Mouse (Mus musculus) adrenal gland (tissue): ENCODE results near the gene Zbtb8a.

Experiments used
- intact Hi-C: fragments of 180-260 bp; cut with DNase I; formaldehyde crosslinking; loops from one replicate; pipeline ENCODE4 v1.15.1; 2025

Gene Zbtb8a

DNA sequence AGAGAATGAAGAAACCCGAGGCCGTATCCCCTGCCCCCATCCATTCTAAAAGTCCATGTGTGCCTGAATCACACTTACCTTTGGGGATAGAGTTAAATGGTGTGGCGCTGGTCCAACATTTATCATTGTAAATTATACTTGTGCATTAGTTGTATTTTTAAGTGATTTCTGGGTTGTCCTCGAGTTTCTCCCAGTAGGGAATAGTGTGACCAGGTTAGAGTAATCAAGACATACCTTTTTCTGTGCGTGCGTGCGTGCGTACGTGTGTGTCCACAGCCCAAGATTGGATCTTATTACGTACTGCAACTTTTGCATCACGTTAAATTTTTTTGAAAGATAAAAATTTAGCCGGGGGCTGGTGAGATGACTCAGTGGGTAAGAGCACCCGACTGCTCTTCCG is 41.6 kb downstream of the Zbtb8a start:
- intact Hi-C loops: loop anchor here (5.0 kb wide), 1 partner anchor 41 kb away; the partner anchor contains the start of gene Zbtb8a

DNA sequence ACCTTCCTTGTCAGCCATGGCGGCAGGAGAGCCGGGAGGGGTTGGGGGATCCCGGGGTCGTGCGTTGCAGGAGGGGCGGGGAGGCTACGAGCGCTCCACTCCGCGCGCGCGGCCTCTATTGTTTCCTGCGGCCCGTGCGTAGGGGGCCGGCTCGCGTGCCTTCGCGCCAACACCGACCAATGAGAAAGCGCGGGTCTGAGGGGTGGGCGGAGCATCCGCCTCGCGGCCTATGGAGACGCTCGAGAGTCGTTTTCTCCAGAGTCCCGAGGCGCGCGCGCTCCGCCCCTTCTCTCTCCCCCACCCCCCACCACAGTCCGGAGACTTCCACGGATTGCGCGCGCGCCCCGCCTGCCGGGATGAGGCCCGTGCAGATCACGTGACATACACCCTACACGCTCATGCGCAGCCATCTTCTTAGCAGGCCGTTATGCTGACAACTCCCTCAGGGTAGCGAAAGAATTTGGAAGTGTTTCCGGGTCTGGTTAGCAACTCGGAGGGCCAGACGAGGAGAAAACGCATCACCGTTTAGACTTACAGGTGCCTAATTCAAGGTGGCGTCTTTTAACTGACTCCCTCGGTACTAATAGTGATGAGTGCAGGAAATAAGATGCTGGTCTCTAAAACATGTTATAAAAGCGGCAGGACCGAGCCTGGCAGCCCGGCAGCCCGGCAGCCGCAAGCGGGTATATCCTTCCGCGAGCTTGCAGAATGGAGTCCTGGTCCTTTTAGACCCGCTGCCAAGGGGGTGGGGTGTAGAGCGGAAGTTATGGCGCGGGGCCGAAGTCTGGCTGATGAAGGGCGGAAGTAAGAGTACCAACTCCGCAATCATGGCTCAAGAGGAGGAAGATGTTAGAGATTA is 42.5 kb downstream of the Zbtb8a start, which contains the start of the genes Rbbp4 and Zbtb8os:
Gene Rbbp4, minus strand, starts transcription at position 155 of the 859 bp plus-strand sequence.
Gene Zbtb8os, plus strand, starts transcription at position 480 of the 859 bp plus-strand sequence.
- intact Hi-C loops: loop anchor here (5.0 kb wide), 1 partner anchor 42 kb away; the partner anchor contains the start of gene Zbtb8a

DNA sequence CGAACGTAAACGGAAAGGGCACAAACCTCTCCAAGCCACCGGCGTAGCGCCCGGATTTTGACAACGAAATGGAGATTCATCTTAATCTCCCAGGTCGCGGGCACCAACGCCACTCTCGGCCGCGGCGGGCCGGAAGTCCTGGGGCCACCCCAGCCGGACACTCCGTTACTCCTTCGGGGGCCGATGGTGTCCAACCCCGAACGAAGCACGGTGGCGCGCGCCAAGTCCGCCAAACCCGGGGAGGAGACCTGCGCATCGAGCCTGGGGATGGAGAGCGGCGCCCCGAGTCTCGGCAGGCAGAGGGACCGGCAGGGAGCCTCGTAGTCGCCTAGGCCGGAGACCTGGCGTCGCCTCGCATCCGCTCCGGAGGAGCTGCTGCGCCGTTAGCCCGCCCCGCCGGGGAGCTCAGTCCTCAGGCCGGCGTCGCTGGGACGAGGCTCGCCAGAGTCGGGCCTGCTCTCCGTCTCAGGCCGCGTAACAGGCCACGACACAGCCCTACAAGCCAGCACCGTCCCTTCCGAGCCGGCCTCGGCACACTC is 43.2 kb downstream of the Zbtb8a start:
- intact Hi-C loops: loop anchor here (5.0 kb wide), 1 partner anchor 43 kb away; the partner anchor contains the start of gene Zbtb8a

DNA sequence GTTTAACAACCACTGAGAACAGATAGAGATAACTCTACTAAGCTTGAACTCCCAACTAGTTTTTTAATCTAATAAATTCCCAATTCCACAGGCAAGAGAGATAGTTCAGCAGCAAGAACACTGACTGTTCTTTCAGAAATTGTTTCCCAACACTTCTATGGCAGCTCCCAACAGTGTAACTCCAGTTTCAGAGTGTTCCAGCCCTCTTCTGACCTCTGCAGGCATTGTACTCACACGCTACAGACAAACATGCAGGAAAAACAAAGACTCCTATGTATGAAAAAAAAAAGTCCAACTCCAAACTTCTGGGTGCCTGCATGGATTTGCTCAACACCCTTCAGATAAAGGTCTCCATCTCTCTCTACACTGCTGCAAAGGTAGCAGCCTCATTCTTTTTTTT is 45.1 kb downstream of the Zbtb8a start:
- intact Hi-C loops: no loop called here

DNA sequence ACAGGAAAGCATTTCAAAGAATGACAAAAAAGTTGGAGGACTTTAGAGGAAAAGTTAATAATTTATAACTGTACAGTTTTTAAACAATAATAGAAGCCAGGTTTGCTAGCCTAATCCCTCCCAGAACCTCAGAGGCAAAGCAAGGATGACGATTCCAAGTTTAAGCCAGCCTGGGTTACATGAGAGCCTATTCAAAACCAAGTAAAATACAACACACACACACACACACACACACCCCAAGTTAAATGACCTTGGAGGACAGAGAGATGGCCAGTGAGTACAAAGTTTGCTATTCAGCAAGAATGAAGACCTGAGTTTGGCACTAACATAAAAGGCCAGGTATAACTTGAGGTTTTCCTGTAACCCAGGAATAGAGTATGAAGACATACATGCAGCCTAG is 51.7 kb downstream of the Zbtb8a start:
- intact Hi-C loops: no loop called here

DNA sequence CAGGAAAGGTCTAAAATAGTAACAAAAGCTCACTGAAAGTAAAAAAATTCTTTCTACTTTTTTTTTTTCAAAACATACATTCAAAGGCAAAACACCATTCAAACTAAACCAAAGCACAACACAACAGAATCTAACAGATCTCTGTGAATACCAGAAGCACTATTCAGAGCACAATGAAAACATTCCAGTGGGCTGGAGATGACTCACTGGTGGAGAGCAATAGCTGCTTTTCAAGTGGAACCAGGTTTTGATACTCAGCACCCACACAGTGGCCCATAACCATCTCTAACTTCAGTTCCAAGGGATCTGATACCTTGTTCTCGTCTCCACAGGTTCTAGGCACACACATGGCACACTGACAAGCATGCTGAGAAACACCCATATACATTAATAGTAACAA is 53.2 kb downstream of the Zbtb8a start:
- intact Hi-C loops: no loop called here

DNA sequence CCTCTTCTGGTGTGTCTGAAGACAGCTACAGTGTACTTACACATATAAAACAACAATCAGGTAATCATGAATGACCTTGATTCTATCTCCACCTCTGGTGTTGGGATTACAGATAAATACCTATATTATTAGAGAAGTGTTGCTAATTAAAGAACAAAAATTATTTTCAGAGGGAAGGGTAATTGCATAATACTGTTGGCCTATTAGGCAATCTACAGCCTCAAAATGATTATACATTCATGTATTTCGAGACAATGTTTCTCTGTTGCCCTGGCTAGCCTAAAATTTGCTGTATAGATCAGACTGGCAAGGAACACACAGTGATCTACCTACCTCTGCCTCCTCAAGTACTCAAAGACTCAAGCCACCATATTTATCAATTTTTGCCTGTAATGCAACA is 54.4 kb downstream of the Zbtb8a start:
- intact Hi-C loops: no loop called here

DNA sequence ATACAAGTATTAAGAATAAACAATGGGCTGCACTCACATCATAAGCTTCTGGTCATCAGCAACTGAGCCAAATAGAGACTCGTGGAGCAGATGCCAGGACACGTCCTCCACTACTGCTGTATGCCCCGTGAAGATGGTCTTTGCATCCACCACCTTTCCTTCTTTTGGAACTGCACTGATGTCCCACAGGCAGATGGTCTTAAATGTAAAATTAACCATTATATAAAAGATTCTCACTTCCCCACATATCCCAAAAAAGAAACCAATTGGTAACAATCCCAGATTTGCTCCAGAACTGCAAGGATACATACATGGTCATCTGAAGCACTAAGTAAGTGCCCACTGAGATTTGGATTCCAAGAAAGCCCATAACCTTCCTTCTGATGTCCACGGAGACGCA is 55.9 kb downstream of the Zbtb8a start:
- intact Hi-C loops: no loop called here

DNA sequence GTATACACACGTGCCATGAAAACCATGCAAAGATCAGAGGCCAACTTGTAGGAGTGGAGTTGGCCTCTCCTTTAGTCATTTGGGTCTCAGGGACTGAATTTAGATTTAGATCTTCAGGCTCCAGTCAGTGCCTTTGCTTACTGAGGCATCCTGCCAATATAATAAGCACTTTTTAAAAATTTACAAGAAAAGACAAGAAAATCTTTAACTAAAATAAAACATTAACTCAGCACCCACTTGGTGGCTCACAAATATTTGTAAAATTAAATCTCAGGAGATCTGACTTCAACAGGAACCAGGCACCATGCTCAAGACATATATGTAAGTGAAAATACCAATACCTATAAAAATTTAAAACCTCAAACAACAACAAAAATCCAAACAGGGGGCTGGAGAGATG is 57.0 kb downstream of the Zbtb8a start:
- intact Hi-C loops: no loop called here

DNA sequence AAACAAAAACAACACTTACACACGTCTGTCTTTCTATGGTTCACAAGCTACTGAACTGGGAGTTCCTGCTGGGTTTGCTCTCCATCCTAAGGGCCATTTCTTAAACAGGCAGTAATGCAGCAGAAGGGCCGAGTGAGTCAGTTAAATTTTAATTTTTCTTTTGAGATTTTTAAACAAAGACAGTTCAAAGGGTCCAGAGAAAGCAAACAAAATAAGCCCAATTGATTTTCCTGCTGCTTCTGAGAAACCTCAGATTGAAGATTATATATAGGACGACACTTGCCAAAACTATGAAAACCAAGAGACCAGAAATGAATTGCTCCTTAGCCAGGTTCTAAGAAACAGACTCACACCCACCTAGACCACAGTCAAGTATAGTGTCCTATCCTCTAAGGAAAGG is 64.0 kb downstream of the Zbtb8a start:
- intact Hi-C loops: no loop called here

DNA sequence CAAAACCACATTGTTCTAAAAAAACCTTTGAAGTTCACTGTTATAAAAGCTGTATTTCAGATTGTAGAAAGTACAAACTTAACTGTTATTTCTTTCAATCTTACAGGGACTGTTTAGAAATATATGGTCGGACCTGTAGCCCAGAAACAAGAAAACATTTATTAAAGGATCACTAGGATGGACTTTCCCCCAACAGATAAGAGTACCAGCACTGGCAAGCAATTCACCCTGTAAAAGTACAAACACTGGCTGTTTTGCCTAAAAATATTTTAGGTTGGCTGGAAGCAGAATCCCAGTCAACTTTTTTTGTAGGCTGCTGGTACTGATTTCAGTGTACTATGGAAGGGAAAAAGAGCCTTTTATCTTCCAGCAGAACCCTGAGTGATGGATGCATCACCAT is 70.0 kb downstream of the Zbtb8a start:
- intact Hi-C loops: no loop called here

DNA sequence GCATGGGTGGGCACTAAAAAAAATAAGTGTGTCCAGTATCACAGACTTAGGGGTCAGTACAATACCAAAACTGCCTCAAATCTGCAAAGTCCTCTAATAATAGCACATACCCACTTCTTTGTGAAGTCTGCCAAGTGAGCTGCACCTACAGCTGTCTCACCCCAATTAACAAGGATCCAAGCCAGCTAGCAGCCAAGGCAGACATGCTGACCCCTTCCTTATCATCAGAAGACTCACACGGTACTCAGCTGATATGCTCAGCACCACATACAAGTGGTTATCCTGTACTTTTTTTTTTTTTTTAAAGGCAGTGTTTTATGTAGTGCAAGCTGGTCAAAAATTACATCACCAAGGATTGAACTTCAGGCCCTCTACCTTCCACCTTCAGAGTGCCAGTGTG is 73.6 kb downstream of the Zbtb8a start:
- intact Hi-C loops: no loop called here

DNA sequence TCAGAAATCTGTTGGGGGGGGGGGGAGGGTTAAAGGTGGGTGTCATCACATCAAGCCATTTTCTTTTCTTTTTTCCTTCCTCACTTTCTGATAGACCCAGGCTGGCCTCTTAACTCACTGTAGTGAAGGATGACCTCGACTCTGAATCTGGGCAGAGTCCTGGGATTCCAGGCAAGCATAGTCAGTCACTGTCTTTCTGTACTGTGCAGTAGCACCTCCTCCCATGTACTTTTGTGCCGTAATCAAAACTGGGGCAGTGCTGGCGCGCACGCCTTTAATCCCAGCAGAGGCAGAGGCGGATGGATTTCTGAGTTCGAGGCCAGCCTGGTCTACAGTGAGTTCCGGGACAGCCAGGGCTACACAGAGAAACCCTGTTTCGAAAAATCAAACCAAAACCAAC is 74.1 kb downstream of the Zbtb8a start:
- intact Hi-C loops: no loop called here
